Mouse (Mus musculus) liver, adult (tissue): Measurements from ENCODE around the gene Grin2b.

ENCODE experiments used
- GATA4 ChIP-seq: IDR thresholded peaks from 2 replicates; pipeline ENCODE4 v1.6.1; 2014; ENCODE audit warnings: mild to moderate bottlenecking, low read length; ENCODE audit not compliant: insufficient replicate concordance

The Grin2b gene

DNA sequence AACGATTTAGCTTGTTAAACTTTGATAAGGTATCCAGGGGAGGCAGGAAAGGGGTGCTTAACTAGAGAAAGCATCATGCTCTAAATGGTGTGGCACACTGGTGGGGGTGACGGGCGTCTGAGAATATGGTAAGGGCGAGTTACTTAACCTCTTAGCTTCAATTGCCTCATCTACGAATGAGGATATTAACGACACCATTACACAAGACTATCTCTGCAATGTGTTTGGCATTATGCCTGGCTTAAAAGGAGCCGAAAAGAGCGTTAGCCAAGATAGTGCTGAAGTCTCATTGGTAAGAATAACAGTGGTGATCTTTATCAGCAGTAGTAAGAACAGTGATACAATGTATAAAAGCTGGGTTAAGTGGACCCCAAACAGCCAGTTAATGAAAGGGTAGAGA is 405.7 kb downstream of the Grin2b start:
- TF ChIP-seq GATA4 = no peak

DNA sequence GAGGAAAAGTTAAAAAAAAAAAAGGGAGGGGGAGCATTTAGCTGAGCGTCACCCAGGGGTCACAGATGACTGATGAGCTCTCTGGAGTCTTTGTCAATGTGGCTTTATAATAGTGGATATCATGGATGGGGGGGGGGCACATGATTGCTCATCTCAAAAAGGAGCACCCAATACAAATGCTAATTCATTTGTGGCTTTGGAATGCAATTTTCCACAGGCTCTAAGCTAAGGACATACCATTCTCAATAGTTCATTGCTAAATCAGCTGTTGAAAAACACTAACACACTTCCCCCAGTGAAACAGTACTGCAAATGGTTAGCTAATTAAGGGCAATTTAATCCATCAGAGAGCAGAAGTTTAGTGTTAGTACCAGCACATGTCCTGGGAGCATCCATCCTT is 414.6 kb downstream of the Grin2b start:
- TF ChIP-seq GATA4 = no peak

DNA sequence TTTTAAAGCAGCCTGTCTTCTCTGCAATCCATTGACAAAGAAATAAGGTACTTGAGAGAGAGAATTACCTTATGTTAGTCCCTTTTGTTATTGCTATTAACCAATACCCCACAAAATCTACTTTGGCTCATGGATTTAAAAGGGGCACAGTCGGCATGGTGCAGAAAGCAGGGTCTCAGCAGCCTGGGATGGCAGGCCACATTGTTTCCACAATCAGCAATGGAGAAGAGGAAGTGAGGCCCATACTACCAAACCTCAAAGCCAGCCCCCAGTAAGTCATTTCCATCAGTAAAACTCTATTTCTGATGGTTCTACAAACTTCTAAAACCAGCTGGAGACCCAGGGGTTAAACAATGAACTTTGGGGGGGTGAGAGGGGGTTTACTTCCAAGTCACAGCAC is 417.2 kb downstream of the Grin2b start:
- no peak for TF ChIP-seq GATA4

DNA sequence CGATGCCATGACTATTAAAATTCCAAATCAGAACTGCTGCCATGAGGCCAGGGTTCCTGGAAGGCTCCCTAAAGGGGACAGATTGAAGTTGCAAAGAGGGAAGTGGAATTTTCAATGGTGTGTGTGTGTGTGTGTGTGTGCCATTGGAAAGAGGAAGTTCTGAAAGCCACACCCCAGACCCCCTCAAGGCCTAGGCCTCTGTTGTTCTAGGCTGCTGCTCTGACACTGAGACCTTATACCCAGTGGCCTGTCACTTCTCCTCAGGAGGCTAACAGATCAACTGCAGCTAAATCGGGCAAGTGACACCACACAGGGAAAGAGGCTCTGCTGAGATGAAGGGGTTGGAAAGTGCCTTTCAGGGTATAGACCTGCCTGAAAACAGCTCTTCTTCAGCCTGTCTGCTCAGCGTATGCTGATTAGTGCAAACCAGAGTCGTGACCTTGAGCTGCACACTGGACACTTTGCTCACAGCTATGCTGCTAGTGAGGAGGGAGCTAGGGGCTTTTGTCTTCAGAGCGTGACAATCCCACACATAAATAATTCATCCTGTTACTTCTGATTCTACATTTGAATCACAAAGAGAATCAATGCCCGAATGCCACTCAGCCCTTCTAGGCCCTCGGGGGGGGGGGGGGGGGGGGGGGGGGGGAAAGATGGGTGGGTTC is 424.8 kb downstream of the Grin2b start:
- TF ChIP-seq GATA4 = no peak

DNA sequence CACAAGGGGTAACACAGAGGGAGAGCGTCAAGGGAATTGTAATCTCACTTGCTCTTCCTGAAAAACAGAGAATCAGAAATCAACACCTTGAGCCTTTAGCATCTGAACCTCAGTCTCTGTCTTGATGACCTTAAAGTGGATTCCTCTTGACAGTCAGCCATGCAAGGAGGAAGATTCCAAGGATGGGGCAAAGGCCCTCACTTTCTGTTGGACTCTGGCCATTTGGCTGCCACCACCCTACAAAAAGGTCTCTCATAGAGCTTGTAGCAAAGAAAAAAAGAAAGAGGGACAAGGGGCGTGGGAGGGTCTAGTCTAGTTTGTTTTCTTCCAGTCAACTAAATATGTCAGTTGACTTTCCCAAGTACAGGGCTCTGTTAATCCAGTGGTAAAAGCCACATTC is 427.7 kb downstream of the Grin2b start:
- no peak for TF ChIP-seq GATA4

DNA sequence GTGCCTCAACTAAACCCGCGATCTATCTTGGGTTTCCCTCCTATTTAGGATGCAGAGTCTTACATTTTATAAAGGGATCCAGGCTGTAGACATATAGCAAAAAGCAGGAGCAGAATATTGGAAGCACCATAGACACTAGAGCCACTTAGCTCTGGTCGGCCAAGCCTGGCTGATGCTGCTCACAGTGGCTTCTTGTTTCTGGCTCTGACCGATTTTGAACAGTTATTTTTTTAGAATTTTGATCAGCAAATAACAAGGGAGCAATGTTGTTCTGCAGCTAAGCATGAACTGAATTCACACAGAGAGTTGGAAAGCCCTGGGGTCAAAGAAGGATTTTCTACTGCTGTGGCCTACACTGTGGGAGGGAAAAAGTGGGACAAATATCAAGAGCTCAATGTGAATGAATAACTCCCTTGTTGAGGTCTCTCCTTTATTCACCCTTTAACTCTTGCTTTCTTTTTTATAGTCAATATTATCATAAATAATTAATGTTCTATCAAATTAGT is 439.0 kb downstream of the Grin2b start:
- no peak for TF ChIP-seq GATA4

DNA sequence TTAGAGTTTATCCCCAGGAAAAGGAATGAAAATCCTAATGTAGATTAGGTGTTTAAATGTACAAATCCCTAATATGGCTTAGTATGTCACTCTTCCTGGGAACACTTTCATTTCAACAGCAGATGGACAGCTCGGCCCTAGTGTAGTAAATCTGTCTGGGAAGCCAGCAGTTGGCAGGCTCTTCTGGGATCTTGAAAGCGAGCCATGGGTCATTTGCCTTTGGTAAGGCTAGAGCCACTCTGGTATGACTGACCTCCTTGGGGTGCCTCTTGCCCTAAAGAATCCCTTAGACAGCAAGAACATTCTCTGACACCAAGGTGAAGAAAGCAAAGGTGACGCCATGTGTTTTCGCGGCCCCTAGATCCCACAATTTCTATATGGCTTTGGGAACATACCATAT is 446.2 kb downstream of the Grin2b start:
- no peak for TF ChIP-seq GATA4

DNA sequence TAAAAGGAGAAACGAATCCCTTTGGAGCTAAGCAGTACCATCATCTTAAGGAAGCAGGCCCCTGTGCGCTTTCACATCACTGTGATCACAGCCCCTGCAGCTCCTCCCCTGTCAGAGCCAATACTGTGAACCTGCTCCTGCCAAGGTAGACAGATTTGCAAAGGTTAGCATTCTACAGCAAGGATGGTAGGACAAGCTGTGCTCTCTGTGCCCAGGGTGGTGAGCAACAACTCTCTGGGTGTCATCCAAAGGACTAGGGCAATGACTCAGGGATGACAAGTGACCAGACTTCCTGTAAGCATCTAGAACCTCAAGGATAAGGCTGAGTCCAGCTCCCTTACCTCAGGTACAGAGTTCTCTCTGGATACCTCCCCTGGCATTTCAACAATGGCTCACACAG is 451.6 kb downstream of the Grin2b start:
- no peak for TF ChIP-seq GATA4

DNA sequence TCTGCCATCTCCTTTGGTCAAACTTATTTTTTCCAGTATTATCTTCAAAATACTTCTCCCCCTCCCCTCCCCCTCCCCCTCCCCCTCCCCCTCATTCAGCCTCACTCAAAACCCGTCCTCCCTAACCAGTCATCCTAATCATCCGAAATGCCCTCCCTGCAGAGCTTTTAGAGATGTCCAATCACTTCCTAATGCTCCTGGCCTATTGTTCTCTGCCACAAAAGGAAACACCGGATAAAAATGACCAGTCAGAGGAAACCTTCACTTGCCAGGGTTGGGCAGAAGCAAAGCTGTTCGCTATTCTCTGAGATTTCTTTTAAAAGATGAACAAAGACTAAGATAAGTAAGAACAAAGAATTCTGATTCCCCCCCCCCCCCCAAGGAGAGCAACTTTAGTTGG is 458.4 kb downstream of the Grin2b start:
- TF ChIP-seq GATA4 = no peak

DNA sequence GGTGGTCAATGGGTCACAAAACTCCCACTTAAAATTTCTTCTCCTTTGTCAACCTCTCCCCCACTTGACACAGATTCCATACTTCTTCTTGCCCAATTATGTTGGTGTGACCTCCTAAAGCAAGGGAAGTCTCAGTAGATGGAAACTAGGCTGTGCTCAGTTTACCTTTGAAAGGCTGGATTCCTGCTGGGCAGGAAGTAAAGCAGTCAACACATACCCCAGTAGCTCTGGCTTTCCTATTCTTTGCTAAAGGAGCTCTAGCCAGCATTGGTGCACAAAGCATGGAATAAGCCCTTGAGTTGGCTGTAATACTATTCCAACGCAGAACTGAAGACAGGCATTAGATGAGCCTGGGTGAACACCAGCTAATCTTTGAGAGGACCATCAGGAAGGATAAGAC is 459.1 kb downstream of the Grin2b start:
- TF ChIP-seq GATA4 = no peak

DNA sequence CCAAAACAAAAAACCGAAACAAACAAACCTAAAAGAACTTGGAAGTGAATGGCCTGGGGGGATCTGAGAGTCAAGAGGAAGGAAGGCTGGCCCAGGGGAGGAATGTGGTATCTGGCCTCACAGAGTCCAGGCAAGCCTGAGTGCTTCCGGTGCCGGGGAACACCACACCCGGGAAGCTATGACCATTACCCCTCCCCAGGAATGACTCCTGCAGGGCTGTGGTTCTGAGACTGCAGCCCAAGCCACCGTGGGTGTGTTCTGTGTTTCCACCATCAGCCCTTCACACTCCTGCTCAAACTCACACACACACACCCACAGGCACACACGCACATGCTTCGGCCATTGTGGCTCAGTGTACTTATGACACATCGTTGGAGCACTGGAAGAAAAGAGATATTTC is 459.6 kb downstream of the Grin2b start:
- no peak for TF ChIP-seq GATA4

DNA sequence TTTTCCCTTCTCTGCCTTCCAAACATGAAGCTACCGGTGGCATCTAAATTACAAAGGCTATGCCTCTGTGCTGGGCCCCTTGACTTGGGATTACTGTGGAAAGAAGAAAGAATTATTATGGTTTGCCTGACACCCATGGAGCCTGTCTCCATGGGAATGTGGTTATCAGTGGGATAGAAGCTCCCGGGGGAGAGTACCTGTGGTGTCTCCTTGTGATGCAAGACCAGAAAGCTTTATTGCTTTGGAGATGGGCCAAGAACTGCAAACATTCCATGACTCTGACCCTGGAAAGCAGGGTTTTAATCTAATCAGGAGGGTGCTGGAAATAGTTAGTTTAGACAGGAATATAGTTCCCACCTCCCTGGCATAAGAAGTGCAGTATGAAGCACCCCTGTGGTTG is 469.7 kb downstream of the Grin2b start:
- TF ChIP-seq GATA4 = no peak

DNA sequence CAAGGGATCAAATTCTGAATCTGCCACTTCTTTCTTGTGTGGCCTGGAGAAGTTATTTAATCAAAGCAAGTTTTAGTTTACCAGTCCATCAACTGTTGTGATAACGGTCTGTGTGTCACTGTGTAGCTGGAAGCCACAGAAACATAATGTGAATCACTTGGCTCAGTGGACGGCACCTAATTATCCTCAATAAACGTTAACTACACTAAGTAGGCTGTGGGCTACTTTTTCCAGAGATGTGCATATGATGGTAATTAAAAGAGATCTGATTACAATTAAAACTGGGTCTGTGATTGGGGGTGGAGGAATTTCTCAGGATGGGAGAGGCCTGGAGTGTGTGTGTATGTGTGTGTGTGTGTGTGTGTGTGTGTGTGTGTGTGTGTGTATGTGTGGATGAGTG is 471.9 kb downstream of the Grin2b start:
- TF ChIP-seq GATA4 = no peak

DNA sequence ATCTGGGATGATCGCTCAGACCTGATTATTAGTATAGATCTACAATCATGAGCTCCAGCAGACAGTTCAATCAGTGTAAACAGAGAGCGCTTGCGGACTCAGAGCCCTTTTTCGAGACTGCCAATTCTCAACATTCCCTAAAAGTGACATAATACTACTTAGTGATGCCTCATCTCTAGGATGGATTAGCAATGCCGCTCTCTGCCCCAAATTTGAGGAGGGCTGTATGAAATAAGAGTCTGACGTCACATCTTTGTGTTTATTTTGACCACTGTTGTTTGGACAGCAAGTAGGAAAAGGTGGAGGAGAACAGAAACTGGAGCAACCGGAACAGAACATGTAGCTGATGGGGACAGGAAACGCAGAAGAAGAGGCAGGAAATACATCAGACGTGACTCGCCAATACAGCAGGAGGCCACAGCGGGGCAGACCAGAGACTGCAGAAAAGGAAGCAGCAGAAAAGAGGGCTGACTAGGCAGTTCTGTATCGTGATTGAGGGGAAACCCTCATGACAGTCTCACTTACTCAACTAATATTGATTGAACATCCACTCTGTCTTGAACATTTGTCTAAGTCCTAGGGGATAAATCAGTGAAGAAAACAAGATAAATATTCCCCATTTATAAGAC is 472.5 kb downstream of the Grin2b start:
- no peak for TF ChIP-seq GATA4

DNA sequence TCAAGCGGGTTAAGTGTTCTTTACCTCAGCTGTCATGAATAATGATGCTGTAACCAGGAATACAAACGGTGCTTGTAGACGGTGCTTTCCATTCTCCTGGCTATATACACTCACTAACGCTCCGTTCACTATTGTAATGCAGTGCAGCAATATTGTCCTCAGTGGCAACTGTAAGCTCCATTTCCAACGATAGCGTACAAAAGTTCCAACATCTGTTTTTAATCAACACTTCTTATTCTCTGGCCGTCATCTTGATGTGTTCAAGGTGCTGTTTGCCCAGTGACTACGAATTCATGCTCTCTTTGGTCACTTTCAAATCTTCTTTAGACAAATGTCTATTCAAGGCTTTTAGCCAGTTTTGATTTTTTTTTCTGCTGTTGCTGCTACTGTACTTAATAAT is 480.8 kb downstream of the Grin2b start:
- TF ChIP-seq GATA4 = no peak

DNA sequence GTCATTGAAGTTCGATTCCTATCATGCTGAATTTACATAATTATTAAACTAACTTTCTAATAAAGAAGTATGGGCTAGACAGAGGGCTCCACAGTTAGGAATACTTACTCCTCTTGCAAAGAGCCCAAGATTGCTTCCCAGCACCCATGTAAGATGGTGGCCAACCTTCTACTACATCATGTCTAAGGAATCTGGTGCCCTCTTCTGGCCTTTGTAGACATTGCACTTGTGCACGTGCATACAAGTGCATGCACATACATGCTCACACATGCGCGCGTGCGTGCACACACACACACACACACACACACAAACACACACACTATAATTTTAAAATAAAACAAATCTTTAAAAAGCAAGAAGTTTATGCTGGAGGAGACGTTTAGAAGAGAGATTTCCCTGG is 481.8 kb downstream of the Grin2b start:
- no peak for TF ChIP-seq GATA4

DNA sequence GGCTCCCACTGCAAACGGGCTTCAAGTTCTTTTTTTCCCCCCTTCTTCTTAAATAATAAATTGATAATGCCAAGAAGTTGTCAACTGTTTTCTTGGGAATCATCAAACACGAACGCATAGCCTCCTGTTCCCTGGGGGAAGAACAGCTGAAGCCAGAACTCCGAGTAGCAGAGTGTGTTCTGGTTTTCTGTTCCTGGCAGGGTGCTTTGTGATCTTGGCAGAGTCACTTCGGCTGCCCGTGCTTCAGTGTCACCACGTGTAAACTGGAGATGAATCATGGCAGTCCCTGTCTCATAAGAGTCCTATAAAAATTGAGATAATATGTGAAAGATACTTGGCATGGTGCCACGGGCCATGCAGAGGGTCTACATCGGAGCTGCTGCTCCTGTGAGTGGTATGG is 485.4 kb downstream of the Grin2b start:
- no peak for TF ChIP-seq GATA4
